Mouse (Mus musculus) urinary bladder, adult 18-20 months (tissue): Measurements from ENCODE around the gene Stpg4.

Experiments
- DNase-seq, 2 experiments: peaks; one replicate each; pipeline ENCODE4 v3.0.0; 2022; ENCODE audit warnings: low spot score in 2 of 2, mixed read lengths in 2 of 2

The Stpg4 gene

DNA sequence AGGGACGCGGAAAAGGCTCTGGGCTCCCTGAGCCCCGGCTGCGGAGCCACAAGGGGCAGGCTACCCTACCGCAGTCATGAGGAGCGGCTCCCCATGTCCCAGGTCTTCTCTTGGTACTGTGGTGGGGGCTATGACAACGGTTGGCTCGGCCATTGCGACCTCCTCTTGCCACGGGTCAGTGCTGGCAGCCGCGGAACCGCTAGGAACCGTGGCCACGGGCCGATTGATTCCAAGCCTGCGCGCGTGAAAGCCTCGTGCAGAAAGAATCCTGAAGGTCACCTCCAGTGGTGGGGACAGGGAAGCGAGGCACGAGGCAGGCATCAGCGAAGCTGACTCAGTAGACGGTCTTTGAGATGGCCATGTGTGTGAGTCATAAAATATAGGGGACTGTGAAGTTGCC lies at the start of gene Stpg4:
Stpg4 (minus strand) TSS at position 231 of the 400 bp plus-strand sequence.
- no peak for DNase-seq

DNA sequence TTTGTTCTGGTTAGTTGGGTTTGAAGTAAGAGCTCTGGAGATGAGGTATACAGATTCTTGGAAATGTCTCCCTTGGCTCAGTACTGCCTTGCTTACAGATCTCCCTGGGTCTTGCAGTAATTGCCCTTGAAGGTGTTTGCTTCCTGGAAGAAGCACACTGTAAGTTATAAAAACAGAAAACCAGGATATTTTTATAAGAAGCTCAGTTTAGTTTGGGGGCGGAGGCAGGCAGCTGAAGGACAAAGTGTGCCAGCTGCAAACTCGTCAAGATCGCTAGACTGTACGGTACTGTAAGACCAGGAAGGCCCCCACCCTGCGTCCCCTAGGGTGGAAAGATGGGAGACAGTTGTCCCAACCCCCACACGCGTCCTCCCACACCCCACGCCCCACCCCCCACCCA lies 47.8 kb upstream of the Stpg4 start:
- no peak for DNase-seq

DNA sequence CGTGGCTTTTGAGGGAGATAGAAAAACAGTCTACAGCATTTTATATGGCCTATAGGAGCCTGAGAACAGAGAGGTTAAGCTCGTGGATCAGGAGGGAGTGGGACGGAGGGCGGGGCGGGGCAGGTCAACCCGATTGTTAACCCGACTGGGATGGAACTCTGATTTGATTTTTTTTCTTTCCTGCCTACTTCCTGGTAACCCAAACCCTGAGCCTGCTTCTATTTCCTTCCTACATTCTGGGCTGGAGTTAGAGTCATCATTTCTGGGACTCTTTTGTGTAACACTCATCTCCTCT lies 46.9 kb upstream of the Stpg4 start:
- no peak for DNase-seq

DNA sequence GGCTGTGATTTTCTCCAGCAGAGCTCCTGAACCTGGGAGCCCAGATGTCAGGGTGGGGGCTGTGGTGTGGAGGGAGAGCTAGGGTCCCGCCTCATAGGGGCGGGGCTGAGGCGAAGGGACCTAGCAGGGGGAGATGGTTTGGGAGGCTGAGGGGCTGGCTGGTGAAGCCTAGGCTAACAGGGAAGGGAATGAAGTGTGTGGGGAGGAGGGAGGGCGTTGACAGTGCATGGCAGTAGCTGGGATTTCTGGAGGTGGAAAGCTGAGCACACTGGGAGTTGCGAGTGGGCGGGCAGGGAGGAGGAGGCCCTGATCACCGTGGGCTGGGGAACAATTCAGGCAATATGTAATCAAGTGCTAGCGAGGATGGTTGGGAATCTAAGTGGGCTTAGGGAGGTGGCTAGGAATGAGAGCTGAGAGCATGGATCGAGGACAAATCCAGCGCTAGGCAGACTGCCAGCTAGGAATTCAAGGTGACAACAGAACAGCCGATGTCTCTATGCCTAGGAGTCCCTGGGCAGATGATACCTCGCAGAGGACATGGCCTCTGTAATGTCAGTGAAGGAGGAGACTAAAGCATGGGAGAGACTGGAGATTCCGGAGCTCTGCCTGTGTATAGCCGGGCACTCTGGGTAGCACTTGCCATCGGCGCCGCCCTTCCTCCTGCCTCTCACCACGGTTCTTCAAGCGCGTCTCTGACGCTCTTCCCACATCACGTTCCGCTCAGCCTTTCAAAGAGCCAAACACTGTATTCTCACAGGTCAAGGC lies 46.4 kb upstream of the Stpg4 start:
- DNase-seq: no peak

DNA sequence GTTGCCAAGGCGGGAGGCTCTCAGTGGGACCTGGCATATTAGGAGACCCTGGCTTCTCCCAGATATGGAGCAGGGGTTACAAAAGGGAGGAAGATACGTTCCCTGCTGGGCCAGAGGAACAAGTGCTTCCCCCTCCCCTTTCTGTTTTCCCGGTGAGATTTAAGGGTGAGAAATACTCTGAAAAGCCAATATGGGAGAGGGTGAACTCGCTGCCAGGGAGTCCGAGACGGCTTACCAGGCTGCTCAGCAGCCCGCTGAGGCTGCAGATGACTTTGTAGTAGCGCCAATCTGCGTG lies 45.8 kb upstream of the Stpg4 start:
- no peak for DNase-seq

DNA sequence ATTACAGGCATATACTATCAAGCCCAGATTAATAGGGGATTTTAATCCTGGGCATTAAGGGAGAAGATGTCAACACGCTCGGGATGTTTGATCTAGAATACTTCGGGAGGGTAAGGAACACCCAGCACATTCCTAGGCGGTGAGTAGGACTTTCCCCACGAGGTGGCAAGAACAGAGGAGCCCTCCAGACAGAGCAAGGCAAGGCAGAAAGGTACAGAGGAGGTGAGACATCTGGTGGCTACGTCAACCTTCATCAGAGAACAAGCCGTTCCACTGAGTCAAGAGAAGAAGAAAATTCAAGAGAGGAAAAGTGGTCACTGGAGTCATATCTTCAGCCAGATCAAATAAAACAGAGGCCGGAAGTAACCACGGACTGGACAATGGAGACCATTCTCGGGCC lies 45.3 kb upstream of the Stpg4 start:
- DNase-seq: no peak

DNA sequence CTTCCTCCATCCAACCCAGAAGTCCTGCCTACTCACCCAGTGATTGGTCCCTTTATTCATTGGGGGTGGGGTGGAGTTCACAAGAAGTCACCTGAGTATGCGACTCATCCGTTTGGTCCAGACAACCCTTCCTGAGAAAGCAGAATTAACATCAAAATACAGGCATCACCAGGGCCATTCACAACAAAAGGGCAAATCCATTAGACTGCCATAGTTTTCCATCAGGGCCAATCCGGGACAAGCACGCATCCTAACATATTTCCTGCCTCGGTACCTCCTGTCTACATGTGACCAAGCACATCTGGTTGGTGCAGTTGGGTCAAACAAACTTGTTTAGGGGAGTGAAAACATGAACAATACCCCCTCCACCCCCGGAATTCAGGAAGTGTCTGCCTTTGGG lies 44.1 kb upstream of the Stpg4 start:
- no peak for DNase-seq

DNA sequence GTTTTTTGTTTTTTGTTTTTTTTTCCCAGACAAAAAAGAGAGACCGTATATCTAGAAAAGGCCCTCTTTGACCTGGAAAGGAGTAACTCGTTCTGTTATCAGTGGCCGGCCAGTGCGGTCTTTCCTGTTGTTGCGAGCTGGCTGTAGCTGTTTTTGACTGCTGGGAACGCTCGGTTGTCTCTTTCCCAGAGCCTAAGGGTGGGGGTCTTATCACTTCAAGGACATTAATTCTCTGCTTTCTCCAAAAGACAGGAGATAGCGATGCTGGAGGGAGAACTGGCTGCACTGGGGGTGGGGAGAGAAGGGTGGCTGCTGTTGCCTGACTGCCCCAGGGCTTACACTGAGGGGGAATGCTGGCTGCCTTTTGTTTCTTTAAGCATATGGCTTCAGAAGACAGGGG lies 43.3 kb upstream of the Stpg4 start:
- DNase-seq: no peak

DNA sequence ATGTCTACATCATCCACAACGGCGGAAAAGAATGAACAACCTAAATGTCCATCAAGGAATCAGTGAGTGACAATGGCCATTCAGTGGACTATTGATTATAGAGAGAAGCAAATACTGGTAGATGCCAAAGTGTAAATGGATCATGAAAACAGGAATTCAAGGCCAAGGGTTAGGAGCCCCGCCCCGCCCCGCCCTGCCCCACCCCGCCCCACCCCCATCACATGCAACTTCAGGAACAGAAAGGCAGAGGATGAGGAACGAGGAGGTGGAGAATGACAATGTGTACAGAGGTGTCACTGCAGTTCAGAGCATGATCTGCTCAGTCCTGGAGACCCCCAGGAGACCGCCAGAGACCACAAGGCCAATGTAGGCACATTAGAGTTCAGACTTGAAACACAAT lies 42.7 kb upstream of the Stpg4 start:
- DNase-seq: no peak

DNA sequence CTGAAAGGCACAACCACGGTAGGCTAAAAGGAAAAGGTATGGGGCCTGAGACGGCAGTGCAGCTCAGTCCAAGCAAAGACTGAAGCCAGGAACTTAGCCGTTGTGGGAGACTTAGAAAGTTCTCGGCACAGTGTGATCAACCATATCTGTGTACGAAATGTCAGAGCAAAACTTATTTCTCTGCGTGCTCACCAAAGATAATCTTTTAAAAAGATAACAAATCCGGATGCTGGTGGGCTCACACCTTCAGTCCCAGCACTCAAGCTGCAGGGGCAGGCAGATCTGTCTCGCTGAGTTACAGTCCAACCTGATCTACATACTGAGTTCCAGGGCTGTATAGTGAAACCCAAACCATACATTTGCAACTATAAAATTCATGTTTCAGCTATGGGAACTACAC lies 41.9 kb upstream of the Stpg4 start:
- no peak for DNase-seq

DNA sequence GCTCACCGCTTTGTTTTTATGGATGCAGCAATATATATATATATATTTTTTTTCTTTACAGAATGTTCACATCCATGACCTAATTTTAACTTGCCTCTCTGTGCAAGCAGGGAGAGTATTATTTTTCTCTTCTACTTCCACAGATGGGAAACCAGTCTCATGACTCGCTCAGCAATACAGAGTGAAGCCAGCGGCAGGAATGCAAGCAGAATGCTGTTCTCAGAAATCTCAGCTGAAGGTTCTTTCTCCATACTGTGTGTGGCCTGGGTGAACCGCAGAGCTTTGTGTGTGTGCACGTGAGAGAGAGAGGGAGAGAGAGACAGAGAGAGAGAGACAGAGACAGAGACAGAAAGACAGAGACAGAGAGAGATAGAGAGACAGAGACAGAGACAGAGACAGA lies 41.1 kb upstream of the Stpg4 start:
- DNase-seq: no peak

DNA sequence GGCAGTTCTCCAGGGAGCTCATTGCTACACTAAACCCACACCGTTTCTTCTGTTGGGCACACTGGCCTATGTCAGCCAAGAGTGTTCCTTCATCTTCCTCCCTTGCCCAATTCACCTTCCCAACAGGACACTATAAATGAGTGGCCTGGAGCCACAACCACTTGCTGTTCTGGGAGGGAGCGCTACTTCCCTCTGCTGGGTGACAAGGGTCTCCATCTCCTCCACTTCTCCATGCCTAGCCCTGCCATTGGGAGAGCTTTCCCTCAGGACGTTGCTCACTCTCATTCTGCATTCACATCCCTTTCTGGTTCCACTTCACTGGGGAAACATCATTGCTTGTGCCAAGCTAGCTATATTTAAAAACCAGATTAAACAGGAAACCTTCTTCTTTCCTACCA lies 34.0 kb upstream of the Stpg4 start:
- DNase-seq: no peak

DNA sequence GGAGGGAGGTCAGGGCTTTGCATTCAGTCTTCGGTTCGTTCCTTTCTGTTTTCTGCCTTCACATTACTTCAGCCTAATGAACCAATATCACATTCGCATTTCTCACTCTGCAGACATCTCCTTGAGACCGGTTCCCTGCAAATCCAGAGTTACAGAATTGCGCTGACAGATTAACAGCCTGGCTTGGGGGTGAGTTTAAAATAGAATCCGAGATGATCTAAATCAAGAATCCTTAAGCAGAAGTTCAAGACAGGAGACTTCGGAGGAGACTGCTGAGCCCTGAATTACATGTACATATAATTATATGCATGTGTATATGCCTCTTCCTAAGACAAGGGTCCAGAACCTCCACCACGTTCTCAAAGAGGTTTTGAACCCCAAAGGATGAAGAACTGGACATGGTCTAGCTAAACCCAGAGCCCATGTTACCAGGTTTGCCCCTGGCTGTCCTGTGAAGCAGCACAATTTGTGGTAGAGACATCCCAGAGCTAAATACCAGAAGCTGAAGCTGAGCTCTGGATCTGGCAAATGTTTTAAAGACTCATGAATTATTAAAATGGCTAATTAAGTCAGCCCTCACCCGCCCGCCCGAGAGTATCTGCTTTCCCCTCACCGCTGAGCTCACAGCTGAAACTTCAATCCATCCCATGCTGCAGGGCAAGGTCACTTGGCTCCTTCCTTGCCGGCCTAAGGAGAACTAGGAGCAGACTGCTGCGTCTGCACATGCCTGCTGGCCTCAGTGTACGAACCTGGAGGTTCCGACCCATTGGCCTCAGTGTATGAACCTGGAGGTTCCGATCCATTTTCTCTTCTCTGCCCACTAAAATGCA lies 33.3 kb upstream of the Stpg4 start:
- no peak for DNase-seq

DNA sequence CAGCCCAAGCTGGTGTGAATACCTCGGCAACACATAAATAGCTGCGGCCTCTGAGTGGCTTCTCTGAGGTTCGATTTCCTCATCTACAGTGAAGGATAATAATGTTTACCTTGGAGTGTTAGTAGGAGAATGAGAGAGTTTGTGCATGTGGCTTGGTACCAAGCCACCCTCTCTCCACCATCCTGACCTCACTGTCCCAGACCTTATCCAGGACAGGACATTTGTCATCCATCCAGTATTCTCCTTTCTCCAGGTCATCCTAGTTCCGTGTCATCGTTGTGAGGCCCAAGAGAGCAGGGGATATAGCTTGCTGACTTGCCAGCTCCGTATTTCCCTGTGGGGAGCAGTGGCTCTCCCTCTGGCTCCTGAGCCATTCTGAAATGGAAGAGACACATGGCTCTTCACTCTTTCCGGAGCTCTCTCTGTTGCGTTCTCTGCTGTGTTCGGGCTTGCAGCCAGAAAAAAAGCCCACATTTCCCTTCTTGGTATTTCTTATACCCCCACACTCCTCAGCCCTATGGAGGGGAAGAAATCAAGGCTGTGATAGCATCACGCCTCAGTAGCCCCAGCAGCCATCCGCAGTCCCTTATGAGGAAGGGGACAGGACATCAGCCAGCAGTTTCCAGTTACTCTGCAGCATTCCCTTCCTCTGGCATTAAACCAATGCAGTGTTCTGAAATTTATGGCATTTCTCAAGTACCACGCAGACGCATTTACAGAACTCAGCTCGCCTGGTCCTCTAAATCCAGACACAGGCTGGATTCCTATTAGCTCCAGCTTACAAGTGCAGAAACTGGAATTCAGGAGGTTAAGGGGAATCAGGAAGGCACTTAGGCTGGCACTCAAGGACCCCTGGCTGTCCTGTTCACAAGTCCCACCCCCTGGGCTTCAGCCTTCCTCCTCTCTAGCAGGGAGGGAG lies 32.5 kb upstream of the Stpg4 start:
- no peak for DNase-seq

DNA sequence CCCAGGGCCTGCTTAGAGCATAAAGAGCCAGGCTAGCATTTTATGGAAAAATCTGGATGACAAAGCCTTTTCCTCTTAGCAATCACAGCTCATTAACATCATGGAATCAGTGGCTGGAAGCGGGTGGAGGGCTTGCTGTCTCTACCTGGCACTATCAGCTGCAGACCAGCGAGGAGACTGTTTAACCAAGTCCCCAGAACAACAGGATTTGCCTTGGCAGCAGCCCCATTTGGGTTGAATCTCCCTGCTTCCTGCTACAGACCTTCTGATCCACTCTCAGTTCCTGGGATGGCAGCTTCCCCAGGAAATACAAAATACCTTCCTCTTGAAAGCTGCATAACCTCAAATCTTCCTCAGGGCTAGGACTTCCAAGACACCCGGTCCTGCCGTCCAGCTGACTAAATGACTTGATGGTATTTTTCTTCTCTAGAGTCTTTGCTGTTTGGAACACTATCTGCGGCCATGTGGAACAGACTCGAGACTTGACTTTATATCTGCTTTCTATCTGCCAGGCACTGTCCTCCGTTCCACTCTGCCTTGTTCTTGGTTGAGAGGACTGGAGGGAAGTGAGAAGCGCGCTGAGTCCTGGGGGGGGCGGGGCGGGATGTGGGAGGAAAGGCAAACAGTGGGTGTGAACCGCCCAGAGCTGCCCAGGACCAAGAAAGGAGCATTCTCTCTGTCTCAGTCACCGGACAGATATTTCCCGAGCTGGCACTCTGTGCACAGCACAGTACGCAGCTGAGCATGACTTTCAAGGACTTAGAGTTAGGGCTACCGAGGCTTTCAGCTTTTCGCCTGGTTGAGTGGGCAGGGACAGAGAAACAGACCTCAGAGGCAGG lies 31.6 kb upstream of the Stpg4 start:
- DNase-seq: peak; percentile 35 to 42

DNA sequence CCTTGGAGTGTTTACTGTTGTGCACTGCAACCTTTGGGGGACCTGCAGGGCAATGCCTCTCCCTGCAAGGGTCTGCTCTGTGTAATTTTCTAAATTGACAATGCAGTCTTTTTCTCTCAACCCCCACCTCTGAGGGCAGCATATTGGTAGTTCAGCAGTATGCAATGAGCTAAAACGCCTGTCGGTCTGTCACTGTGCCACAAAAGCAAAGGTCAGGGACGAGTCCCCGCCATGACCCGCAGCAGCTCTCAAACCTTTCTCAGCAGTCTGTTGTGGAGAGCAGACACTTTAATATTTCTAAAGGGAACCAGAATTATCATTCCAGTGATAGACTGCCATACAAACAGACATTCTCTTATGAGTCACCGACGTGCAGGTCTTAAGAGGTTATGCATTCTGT lies 30.4 kb upstream of the Stpg4 start:
- no peak for DNase-seq

DNA sequence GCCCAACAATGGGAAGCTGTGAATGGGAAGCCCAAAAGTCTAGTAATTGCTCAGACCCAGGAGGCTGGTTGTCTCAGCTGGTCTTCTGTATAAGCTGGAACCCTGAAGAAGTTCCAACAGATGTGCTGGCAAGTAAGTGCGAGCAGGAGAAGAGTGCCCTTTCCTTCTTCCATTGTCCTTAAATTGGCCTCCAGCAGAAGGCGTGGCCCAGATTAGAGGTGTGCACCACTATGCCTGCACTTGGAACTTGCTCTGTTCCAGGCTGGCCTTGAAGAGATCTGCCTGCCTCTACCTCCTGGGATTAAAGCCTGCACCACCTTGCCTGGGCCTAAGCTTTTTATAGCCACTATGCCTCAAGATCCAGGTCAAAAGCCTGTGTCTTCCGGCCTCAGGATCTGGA lies 26.6 kb upstream of the Stpg4 start:
- no peak for DNase-seq

DNA sequence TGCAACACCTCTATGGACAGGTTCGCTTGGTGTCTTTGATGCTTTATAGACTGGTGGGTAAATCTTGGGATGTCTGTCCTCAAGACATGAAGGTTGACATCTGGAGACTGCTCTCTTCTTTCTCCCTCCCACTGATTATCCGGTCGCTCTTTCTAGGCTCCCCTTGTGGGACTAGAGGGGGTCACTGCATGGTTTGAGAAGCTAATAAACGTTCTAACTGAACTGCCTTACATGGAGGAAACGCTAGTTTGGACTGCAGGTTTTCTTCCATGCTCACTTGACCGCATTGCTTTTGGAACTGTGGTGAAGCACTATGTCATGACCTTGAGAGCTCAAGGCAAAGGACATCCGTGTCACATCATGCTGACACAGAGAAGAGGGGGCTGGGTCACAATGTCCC lies 25.8 kb upstream of the Stpg4 start:
- DNase-seq: no peak

DNA sequence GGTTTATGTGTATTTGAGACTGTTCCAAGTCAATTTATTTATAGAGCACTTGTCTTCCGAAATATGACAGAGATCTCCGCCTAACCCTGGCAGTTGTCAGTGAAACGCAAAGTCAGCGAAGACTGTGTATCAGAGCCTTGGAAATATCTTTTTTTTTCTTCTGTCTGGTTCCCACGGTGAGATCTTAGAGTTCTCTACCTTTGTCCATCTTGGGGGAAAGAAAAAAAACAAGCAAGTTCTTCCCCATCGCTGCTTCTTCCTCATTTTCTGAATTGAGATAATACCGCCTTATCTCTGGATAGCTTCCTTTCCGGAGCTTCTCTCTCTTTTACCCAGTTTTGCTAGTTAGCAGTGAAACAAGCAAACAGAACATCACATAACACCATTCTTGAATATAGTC lies 21.3 kb upstream of the Stpg4 start:
- no peak for DNase-seq

DNA sequence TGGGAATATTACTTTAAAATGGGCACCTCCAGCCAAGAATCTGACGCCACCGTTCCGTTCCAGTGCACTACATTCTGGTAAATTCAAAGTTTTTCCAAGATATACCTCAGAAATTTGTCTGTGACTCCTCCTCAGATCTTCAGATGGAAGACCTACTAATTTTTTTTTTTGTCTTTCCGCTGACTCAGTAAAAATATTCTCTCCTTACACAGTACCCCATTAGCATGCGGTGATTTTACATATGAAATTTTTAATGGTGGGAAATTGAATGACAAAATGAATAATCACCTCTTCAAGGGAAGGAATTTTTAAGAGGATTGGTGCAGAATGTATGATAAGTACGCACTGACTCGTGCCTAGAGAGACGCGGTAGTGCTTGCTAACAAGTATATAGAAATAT lies 20.8 kb upstream of the Stpg4 start:
- no peak for DNase-seq

DNA sequence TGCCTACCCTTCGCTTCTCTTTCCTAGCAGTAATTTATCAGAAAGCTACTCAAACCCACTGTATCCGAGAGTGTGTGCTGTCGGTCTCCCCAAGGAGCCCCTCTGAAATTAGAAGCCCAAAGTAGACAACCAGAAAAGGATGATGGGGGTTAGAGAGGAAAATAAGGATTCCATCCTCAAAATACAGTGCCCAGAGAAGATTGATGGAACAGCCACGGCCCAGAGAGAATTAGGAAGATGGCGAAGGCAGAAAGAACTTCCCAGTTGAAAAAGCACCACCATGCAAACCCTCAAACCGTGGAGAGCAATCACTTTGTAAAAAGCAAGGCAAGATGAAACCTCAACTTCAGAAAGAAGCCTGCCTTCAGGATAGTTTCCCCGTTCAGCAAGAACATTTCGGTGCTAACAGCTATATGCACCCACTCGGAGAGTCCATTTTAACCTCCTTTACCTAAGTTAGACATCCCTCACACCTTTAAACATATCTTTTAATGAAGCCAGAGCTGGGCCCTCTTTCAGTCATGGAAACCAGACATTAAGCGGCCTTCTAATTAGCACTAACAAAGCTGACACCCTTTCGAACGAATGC lies 20.2 kb upstream of the Stpg4 start:
- DNase-seq: no peak
